Mouse (Mus musculus): ENCODE data around the gene Gm20890. TPM values are rescaled to one million over a fixed set of nuclear protein-coding genes. Genes with fewer than 3 reads are reported as not detected.
"Not testable (repeated sequence)": the region's sequence is repeated elsewhere in the genome, so short reads cannot be mapped to it uniquely, and the experiment has no call there.

The Gm20890 gene
- not detected in 2 replicates for total RNA-seq (2014; rRNA removed)
- not detected in 2 replicates for polyA plus RNA-seq (2015; fragmentation: Nextera tagmentation; extraction: Ambion mirVana)

- H3K4me2 ChIP-seq (ENCODE audit: low read depth, low read length); H3K4me1 ChIP-seq (ENCODE audit: insufficient read depth, low read length); H3K9me3 ChIP-seq (ENCODE audit: low read length); ATAC-seq; H3K4me3 ChIP-seq (ENCODE audit: low read length); DNase-seq (ENCODE audit: low spot score); H3K9ac ChIP-seq (replicated peaks; ENCODE audit: low read length); H3K36me3 ChIP-seq (ENCODE audit: insufficient read depth, low read length); H3K27ac ChIP-seq; H3K27me3 ChIP-seq (ENCODE audit: insufficient read depth, low read length): not testable (repeated sequence)
- no CpG with 5 or more reads among the region's 5 CpGs for WGBS
Measured at GRCm38 (mm10) chrY:26776699-26777098, at the start of gene Gm20890. Gene Gm20890 (minus strand): TSS chrY:26776799.
